Mouse (Mus musculus): ENCODE data around the gene Gm20388. TPM values are rescaled to one million over a fixed set of nuclear protein-coding genes. Genes with fewer than 3 reads are reported as not detected.

Gene Gm20388
- polyA plus RNA-seq, 1 experiment from 2014 or later: not detected

DNA sequence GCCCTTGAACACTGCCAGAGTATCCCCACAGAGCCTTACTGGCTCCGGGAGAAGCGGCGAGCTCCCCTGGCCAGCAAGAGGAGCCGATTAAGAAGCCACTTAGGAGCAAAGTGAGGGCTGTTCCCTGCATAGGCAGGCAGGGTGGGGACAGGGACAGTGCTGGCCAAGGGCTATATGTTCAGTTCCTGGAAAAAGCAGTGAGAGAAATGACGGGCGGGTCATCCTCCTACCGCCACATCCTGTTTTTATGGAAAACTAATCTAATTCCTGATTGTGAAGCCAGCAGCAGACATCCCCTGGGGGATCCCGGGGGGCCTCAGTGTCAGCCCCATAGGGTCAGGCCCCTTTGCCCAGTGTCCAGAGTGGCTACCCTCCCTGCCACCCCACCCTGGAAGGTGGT, 2620.7 kb downstream of the Gm20388 start:
- Histone ChIP-seq H3K4me1 (peaks cover 61% of the 10 kb centered on the region), H3K4me2 (peak overlapping the region; percentile 31; the same call in 1 of the 2 replicates), H3K27me3 (replicated peaks) (no peaks in the 10 kb centered on the region), H3K4me3 (no peak overlapping the region), H3K27ac (replicated peaks) (peak overlapping the region; percentile 82), H3K9ac (peak overlapping the region; percentile 52; the same call in 1 of the 2 replicates), H3K36me3 (peaks cover 26% of the 10 kb centered on the region), H3K9me3 (no peaks in the 10 kb centered on the region)
- no peak for ATAC-seq (ENCODE audit: extremely low read depth, insufficient number of reproducible peaks, low FRiP score, low TSS enrichment)
- WGBS: 58% methylated on average over 8 of the region's 8 CpGs

GRCm38 (mm10) chr8:122537033-122537432, 2626.4 kb downstream of the Gm20388 start:
- peaks cover 17% of the 10 kb centered on the region for H3K36me3 ChIP-seq
- peak overlapping the region; percentile 42 for H3K9ac ChIP-seq
- peak overlapping the region; percentile 53 for H3K4me2 ChIP-seq
- ATAC-seq (ENCODE audit: extremely low read depth, insufficient number of reproducible peaks, low FRiP score, low TSS enrichment): peak; percentile 10; the same call in 1 of the 2 replicates
- H3K9me3 ChIP-seq: no peaks in the 10 kb centered on the region
- peak overlapping the region; percentile 81 for H3K27ac ChIP-seq (replicated peaks)
- peak overlapping the region; percentile 12; the same call in 1 of the 2 replicates for H3K4me3 ChIP-seq
- peaks cover 60% of the 10 kb centered on the region for H3K4me1 ChIP-seq
- no peaks in the 10 kb centered on the region for H3K27me3 ChIP-seq (replicated peaks)
- 14% methylated on average over 6 of the region's 6 CpGs for WGBS

DNA sequence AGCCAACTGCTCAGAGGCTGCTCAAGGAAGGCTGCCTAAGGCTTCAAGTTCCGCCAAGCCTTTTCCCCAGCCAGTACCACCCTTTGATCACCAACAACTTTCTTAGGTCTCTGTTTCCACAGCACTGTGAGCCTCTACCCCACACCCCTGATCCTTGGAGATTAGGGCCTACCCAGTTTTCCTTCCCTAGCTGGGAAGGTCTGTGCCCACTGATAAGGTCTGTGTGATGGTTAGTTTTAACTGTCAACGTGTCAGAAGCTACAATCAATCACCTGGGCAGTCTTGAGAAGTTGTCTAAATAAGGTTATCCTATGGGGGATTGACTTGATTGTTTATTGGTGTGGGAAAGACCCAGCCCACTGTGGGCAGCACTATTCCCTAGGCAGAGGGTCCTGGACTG, 2627.2 kb downstream of the Gm20388 start:
- WGBS: 47% methylated on average over 2 of the region's 2 CpGs
- no peak for ATAC-seq (ENCODE audit: extremely low read depth, insufficient number of reproducible peaks, low FRiP score, low TSS enrichment)
- H3K36me3 ChIP-seq: peaks cover 17% of the 10 kb centered on the region

DNA sequence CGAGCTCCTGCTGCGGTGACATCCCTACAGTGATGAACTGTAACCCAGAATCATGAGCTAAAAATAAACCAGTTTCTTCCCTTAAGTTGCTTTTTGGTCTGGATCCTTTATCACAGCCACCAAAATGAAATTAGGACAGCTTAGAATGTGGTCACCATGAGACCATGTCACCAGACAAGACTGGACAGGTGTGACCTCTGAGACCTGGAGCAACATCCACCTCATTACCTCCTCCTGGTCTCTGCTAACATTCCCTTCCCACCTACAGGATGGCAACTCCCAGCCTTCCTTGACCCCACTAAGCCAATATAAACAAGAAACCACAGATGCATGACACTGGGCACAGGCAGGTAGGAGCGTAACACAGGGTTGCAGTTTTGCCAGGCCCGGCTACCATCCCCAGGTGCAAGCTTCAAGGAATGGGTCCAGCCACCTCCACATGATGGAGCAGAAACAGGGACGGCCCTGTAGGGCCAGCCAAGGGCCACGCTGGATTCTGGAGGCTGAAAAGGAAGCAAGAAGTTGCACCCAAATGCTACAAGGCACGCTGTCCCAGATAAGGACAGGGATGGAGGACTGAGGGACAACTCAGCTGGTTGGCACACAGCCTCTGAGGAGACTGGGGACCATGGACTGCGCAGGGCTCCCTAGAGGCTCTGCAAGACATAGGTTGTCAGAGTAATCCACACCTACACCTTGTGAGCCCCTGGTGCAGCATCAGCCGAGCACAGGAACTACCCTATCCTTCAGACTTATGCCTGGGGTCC, 2627.9 kb downstream of the Gm20388 start:
- 79% methylated on average over 9 of the region's 9 CpGs for WGBS
- H3K27me3 ChIP-seq (replicated peaks): no peaks in the 10 kb centered on the region
- no peaks in the 10 kb centered on the region for H3K9me3 ChIP-seq
- peaks cover 54% of the 10 kb centered on the region for H3K4me1 ChIP-seq
- H3K9ac ChIP-seq: 0 out of 2 replicates have a peak overlapping the region, but pooled peaks have one; percentile 16
- H3K4me3 ChIP-seq: no peak overlapping the region
- H3K4me2 ChIP-seq: no peak overlapping the region
- peak overlapping the region; percentile 2; the same call in 1 of the 2 replicates for H3K27ac ChIP-seq (replicated peaks)
- peaks cover 16% of the 10 kb centered on the region for H3K36me3 ChIP-seq
- ATAC-seq (ENCODE audit: extremely low read depth, insufficient number of reproducible peaks, low FRiP score, low TSS enrichment): no peak

More for the DNA sequence above, 2627.2 kb downstream of the Gm20388 start:
- Histone ChIP-seq H3K9me3 (no peaks in the 10 kb centered on the region), H3K4me1 (peaks cover 60% of the 10 kb centered on the region), H3K4me3 (no peak overlapping the region), H3K27ac (replicated peaks) (peak overlapping the region; percentile 81), H3K4me2 (peak overlapping the region; percentile 53; the same call in 1 of the 2 replicates), H3K27me3 (replicated peaks) (no peaks in the 10 kb centered on the region), H3K9ac (no peak overlapping the region)

DNA sequence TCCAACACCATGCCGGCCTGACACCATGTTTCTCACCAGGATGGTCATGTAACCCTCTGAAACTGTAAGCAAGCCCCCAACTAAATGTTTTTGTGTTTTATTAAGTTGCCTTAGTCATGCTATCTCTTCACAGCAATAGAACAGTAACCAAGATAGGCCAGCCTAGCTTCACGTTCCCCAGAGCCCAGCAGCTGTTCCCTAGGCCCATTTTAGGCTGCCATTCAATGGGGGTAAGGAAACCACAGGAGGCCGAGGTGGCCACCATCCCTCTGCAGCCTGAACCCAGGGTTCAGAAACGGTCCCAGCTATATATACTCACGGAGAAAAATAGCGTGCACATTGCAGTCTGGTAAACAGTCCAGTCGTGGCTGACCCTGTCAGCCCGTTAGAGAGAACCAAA, 2633.5 kb downstream of the Gm20388 start:
- peaks cover 9% of the 10 kb centered on the region for H3K36me3 ChIP-seq
- no peak for ATAC-seq (ENCODE audit: extremely low read depth, insufficient number of reproducible peaks, low FRiP score, low TSS enrichment)

GRCm38 (mm10) chr8:122546066-122546755, 2635.6 kb downstream of the Gm20388 start:
- 40% methylated on average over 6 of the region's 7 CpGs for WGBS
- Histone ChIP-seq H3K36me3 (peaks cover 9% of the 10 kb centered on the region), H3K9me3 (no peaks in the 10 kb centered on the region), H3K4me1 (peaks cover 76% of the 10 kb centered on the region), H3K4me2 (peak overlapping the region; percentile 80), H3K9ac (peak overlapping the region; percentile 90), H3K27ac (replicated peaks) (peak overlapping the region; percentile 84), H3K27me3 (replicated peaks) (no peaks in the 10 kb centered on the region), H3K4me3 (peak overlapping the region; percentile 72)
- peak; percentile 32 for ATAC-seq (ENCODE audit: extremely low read depth, insufficient number of reproducible peaks, low FRiP score, low TSS enrichment)

More for the DNA sequence above, 2633.5 kb downstream of the Gm20388 start:
- H3K27me3 ChIP-seq (replicated peaks): no peaks in the 10 kb centered on the region
- no peak overlapping the region for H3K4me2 ChIP-seq
- H3K9ac ChIP-seq: no peak overlapping the region
- no peak overlapping the region for H3K27ac ChIP-seq (replicated peaks)
- H3K4me1 ChIP-seq: peaks cover 65% of the 10 kb centered on the region
- H3K9me3 ChIP-seq: no peaks in the 10 kb centered on the region
- WGBS: 83% methylated on average over 8 of the region's 8 CpGs
- no peak overlapping the region for H3K4me3 ChIP-seq

DNA sequence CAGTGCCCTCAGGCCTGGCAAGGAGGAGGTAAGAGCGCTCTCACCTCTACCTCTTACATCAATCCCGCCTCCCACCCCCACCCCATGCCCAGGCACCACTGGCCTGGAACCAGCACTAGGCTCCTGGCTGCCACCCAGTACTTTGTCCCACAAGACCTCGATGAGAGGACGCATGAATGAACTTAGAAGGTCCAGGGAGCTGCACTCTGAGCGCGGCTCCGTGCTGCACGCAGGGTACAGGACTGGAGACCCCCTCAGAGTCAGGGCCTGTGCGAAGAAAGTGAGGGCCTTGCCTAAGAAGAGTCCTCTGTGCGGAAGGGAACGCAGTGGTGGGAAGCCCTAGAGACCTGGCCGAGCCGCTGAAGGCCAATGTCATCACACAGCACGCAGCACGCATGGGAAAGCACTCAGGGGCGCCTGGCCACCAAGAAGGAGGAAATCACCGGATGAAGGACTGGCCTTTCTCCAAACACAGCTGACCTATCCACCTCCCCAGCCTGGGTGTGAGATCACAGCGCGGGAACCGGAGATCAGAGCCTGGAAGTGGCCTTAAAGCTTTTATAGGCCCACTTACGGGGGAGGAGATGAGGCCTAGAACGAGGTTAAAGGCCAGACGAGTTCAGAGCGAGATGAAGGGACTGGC, 2636.3 kb downstream of the Gm20388 start:
- H3K4me2 ChIP-seq: peak overlapping the region; percentile 80
- H3K9me3 ChIP-seq: no peaks in the 10 kb centered on the region
- WGBS: 50% methylated on average over 24 of the region's 24 CpGs
- H3K4me3 ChIP-seq: peak overlapping the region; percentile 72
- H3K27me3 ChIP-seq (replicated peaks): no peaks in the 10 kb centered on the region
- peaks cover 71% of the 10 kb centered on the region for H3K4me1 ChIP-seq
- peaks cover 9% of the 10 kb centered on the region for H3K36me3 ChIP-seq
- peak overlapping the region; percentile 84 for H3K27ac ChIP-seq (replicated peaks)
- no peak for ATAC-seq (ENCODE audit: extremely low read depth, insufficient number of reproducible peaks, low FRiP score, low TSS enrichment)
- peak overlapping the region; percentile 90 for H3K9ac ChIP-seq

- Histone ChIP-seq H3K27me3 (replicated peaks) (no peaks in the 10 kb centered on the region), H3K9me3 (no peaks in the 10 kb centered on the region), H3K9ac (peak overlapping the region; percentile 90), H3K4me2 (peak overlapping the region; percentile 80), H3K4me3 (peak overlapping the region; percentile 72), H3K27ac (replicated peaks) (peak overlapping the region; percentile 84), H3K36me3 (peaks cover 8% of the 10 kb centered on the region), H3K4me1 (peaks cover 67% of the 10 kb centered on the region)
- 37% methylated on average over 4 of the region's 5 CpGs for WGBS
- no peak for ATAC-seq (ENCODE audit: extremely low read depth, insufficient number of reproducible peaks, low FRiP score, low TSS enrichment)
Observed at GRCm38 (mm10) chr8:122547815-122548214, 2637.2 kb downstream of the Gm20388 start.

GRCm38 (mm10) chr8:122548331-122548730, 2637.7 kb downstream of the Gm20388 start:
- no peaks in the 10 kb centered on the region for H3K9me3 ChIP-seq
- WGBS: 59% methylated on average over 13 of the region's 13 CpGs
- H3K27ac ChIP-seq (replicated peaks): peak overlapping the region; percentile 84
- peaks cover 67% of the 10 kb centered on the region for H3K4me1 ChIP-seq
- peak overlapping the region; percentile 80 for H3K4me2 ChIP-seq
- H3K36me3 ChIP-seq: peaks cover 5% of the 10 kb centered on the region; the same call in 1 of the 2 replicates
- H3K9ac ChIP-seq: peak overlapping the region; percentile 90
- no peak for ATAC-seq (ENCODE audit: extremely low read depth, insufficient number of reproducible peaks, low FRiP score, low TSS enrichment)
- H3K4me3 ChIP-seq: peak overlapping the region; percentile 72
- H3K27me3 ChIP-seq (replicated peaks): no peaks in the 10 kb centered on the region

GRCm38 (mm10) chr8:122548891-122549439, 2638.3 kb downstream of the Gm20388 start:
- Histone ChIP-seq H3K27me3 (replicated peaks) (no peaks in the 10 kb centered on the region), H3K27ac (replicated peaks) (peak overlapping the region; percentile 84), H3K4me3 (peak overlapping the region; percentile 72), H3K36me3 (no peaks in the 10 kb centered on the region), H3K9me3 (no peaks in the 10 kb centered on the region), H3K4me2 (peak overlapping the region; percentile 80), H3K4me1 (peaks cover 66% of the 10 kb centered on the region), H3K9ac (peak overlapping the region; percentile 90)
- 73% methylated on average over 3 of the region's 3 CpGs for WGBS
- ATAC-seq (ENCODE audit: extremely low read depth, insufficient number of reproducible peaks, low FRiP score, low TSS enrichment): no peak

Data from heart, embryonic 13.5 days (tissue).